Mouse (Mus musculus) right cerebral cortex, postnatal 14 days (tissue): ENCODE results near the gene Cdc14a.

ENCODE experiments used
- DNase-seq: peaks from one replicate; pipeline ENCODE4 v3.0.0; 2022

Gene Cdc14a

DNA sequence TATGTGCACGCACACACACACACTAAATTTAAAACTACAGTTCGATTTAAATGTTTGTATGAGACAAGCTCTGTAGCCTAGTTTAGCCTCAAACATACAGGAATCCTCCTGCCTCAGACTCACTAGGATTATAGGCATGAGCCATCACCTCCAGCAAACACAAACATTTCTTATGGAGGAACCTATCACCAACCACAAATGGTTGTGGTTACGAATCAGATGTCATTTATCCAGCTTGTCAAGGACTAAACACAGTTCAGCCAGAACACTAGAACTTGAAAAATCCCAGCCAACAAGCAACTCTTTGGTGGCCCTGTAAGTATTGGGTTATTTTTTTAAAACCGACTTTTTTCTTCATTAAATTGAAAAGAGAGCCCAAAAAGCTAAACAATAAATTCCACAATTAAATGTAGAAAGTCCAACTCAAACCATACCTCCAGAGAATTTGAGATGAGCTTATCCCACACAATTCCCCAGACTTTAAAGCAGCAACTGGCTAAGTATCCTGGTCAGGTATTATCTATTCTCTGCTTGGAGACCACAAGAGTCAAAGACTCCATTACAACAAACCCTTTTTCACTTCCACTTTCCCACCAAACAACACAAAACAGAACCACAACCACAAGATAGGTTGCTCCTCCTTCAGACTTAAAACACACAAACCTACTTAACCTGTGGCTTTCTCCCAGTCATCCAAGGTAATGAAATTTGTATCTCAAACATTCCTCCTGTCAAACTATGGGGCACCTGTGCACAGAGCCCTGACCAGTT, 10.7 kb downstream of the Cdc14a start:
- DNase-seq, result no peak

- no peak for DNase-seq
Observed at GRCm38 (mm10) chr3:116410051-116410450, 13.8 kb downstream of the Cdc14a start.

DNA sequence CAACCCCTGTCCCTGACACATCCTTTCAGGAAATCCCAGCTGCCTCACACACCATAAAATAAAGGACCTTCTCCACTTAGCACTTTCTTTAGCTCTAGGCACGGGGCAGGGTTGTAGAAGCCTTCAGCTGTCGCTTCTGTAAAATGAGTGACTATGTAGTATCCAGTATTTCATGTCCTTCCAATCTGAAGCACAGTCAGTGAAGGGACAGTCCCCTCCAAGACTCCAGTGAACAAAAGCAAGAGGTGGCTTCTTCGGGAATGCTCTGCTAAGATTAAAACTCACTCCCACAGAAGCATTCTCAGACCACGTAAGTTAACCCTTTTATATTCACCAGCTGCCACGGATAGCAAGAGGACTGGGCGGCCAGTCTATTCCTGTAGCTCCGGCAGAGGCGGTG, 14.3 kb downstream of the Cdc14a start:
- DNase-seq, result no peak

DNA sequence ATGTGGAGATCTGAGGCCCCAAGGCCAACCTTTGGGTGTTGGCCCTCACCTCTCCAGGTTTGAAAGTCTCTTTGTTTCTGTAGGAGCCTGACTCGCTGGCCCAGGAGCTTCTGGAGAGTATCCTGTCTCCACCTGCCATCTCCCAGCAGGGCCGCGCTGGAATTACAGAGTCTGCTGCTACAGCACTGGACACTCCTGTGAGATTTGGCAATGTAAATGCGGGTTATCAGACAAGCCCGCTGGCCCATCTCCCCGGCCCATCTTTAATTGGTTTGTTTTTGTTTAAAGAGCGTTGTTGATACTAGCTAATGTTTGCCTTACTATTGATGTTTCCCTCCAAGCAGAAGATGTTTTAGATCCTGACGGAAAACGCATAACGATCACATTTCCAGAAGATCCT, 15.0 kb downstream of the Cdc14a start:
- no peak for DNase-seq

DNA sequence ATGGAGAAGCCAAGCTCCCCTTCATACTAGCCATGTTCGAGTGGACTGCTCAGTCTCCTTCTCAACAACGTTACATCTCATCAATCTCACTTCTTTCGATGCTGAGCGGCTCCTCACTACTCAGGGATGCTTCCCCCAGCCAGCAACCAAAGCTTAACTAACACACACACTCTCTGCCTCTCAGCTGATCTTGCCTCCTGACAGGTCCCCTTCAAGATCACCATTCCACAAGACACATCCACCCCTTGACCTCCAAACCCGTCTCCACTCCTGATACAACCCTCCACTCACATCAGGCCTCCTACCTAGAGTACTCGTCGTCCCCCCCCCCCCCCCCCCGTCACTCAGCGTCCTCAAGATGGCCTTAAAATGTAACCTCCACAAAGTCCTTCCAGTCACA, 18.3 kb downstream of the Cdc14a start:
- no peak for DNase-seq

- DNase-seq, result no peak
Observed at GRCm38 (mm10) chr3:116401436-116401835, 22.4 kb downstream of the Cdc14a start.

DNA sequence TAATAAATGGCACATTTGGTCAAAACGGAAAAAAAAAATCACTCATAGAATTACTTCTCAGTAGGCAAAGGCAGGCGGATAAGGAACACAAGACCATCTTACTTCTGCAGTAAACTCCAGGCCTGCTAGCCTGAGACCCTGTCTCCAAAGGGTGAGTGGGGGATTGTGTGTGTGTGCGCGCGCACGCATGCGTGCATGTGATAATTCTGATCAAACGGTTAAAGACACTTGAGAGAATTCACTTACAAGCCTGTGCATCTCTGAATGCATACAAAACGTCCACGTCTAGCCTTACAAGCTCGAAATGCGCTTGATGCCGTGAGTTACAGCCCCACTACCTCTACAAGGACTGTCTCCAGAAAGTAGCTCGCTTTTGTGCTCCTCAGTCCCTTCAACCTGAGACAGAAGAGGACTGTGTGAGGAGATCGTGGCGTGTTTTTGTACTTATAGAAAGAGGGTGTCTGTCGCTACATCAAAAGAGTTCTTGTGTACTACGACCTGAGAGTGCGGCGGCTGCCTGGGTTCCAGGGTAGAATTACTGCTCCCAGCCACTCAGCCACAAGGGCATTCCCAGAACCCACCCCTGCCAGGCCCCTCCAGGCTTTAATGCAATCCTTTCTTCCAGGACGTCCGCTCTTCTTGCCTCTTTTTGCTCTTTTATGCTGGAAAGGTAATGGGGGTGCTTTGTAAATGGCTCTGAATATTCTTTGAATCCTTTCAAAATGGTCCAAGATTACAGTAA, 24.3 kb downstream of the Cdc14a start:
- no peak for DNase-seq

- no peak for DNase-seq
Observed at GRCm38 (mm10) chr3:116398543-116398942, 25.3 kb downstream of the Cdc14a start.

GRCm38 (mm10) chr3:116397976-116398375, 25.9 kb downstream of the Cdc14a start:
- DNase-seq, result no peak

DNA sequence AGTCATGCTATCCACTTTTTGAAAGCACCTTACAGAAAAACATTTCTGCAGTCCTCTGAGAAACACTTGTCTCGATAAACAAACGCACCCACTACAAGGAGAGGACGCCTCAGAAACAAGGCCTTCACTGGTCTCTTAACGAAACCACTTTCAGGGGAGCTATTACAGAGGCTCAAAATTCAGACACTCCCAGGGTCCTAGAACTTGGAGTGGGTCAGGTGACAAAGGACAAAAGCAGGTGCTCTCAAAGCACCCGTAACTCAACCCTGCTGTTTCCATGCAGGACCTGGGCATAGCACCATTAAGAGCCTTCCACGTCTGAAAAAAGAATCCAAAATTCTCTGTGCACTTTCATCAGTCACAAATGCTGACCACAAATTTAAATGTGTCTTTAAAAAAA, 26.5 kb downstream of the Cdc14a start:
- no peak for DNase-seq

DNA sequence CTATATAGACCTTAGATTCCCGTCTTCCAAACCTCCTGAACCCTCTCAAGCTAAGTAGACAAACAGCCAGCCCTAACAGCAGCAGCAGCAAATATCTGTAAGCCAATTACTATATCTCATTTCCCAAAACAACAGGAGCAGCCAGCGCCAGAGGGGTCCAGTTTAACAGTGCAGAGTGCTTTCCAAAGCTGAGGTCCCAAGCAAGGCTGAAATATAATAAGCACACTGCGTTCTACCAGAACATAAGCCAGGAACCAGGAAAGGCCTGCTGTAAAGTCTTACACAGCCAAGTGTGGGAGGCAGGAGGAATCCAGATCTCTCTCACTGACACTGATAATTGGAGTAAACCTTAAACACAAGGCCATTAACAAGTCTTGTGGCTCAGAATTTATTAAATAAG, 27.3 kb downstream of the Cdc14a start:
- DNase-seq, result no peak

- DNase-seq, result no peak
Observed at GRCm38 (mm10) chr3:116394885-116395390, 28.9 kb downstream of the Cdc14a start.

DNA sequence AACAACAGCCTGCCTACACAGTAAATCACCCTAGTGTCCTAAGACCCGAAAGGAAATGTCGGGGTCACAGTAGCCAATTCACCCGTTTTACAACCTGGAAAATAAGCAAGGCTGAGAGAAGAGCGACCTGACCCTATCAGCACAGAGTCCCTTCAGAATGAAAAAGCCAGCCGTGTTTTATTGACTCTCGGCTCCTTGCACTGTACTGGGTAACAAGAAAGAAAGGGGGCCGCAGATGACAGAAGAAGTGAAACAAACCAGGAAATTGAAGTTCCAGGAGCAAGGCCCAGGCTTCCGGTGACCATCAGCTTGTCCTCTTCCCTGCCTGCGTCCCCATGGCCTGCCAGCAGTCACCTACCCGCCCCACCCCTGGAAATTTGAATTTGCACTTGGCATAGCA, 32.4 kb downstream of the Cdc14a start:
- DNase-seq, result no peak

- DNase-seq, result no peak
Observed at GRCm38 (mm10) chr3:116389500-116390470, 34.0 kb downstream of the Cdc14a start.

GRCm38 (mm10) chr3:116388808-116389207, 35.0 kb downstream of the Cdc14a start:
- no peak for DNase-seq

DNA sequence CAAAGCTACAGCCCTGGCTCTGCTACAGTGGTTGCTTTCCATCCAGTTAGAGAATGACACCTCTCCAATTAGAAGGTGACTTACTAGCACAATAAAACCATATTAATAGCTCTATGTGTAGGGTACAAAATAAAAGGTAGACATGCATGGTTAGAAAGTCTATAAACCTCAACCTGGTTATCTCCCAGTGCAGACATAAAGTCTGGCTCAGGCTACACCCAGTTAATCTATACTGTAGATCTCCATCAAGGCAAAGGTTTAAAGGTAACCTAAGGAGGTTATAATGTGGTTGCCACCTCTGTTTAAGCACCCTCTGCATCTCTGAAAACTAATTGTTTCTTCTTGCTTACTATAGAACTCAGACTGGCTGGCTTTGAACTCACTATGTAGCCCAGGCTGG, 36.9 kb downstream of the Cdc14a start:
- DNase-seq, result no peak

GRCm38 (mm10) chr3:116386342-116386741, 37.5 kb downstream of the Cdc14a start:
- no peak for DNase-seq

- DNase-seq, result no peak
Observed at GRCm38 (mm10) chr3:116384319-116384718, 39.5 kb downstream of the Cdc14a start.

DNA sequence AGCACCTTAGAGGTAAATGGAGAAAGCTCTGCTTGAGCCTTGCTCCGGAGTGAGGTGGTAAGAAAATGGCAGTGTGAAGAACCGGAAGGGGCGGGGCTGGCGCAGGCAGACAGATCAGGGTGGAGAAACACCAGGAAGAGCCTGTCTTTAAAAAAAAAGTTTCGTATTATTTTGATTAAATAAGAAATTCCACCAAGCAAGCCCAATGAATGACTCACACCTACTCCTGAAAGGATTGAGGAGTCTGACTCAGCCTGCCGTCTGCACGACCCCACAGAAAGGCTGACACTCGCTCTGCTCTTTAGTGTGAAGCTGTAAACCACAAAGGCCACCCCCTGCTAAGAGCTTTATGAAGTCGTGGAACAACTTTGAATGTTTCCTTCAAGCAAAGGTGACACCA, 43.5 kb downstream of the Cdc14a start:
- DNase-seq, result no peak

- DNase-seq, result no peak
Observed at GRCm38 (mm10) chr3:116375442-116375841, 48.4 kb downstream of the Cdc14a start.

DNA sequence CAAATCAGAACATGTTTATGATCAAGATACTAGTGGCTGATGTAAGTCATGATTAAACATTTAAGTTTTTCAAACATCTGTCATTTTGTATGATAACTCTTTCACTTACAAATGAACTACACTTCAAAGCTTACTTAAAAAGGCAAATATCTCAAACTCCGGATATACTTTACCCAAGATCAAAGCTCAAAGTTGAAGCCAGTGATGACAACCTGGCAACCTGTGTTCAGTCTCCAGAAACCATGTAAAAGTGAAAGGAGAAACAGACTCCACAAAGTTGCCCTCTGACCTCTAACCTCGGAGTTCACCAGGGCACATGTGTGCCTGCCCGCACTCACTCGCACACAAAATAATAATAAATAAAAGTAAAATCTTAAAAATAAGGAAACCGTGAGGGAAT, 49.3 kb downstream of the Cdc14a start:
- DNase-seq, result no peak

DNA sequence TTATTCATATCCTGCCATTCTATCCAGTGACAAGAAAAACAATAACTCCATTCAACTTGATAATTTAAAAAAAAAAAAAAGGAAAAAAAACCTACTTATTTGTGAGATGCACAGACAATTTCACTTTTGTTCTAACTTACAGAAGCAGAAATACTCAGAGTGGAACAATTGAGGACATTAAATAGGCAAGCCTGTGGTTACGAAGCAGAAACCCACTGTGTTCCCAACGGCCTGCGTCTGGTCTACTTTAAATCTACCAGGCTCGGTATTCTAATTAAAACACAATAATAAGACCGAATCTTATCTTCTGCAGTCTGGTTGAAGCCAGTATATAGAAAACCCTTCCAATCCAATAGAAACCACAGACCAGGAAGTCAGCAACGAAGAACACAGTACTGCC, 50.6 kb downstream of the Cdc14a start:
- no peak for DNase-seq

DNA sequence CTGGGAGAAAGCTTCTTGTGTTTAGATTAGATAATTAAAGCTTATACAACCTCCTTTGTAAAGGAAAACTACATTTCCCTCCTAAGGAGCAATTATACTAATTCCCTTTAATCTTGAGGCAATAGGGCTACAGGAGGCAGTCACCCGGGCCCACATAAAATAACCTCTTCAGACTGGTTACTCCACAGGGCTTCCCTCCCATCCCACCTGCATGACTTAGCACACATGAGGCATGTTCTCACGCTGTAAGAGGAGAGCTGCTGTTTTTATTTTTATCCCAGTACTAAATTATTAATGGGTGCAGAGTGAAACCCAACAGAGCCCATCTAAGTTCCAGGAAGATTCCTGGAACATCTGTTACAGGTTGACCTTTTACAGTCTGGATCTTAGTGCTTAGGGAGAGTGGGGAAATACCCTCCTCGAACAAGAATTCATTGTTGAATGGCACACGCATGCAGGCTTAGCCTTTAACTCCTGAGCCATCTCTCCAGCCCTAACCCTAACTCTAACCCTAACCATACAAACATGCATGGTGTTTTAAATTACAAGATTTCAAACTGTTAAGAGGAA, 54.9 kb downstream of the Cdc14a start:
- no peak for DNase-seq
